Mouse (Mus musculus) spleen, adult 2 months (tissue): ENCODE results near the gene Mfng.

Experiments
- CTCF ChIP-seq: fragments of 200-500 bp; IDR thresholded peaks from 2 replicates; pipeline ENCODE4 v1.5.1; 2011; ENCODE audit warnings: mild to moderate bottlenecking, inconsistent platforms; ENCODE audit not compliant: insufficient read depth, insufficient read length, insufficient replicate concordance; ENCODE audit errors: extremely low read depth
- POLR2A ChIP-seq: fragments of 200-500 bp; IDR thresholded peaks from 2 replicates; pipeline ENCODE4 v1.6.1; 2011; ENCODE audit warnings: low read depth, low read length, inconsistent platforms

GRCm38 (mm10) chr15:78718290-78719250 is 54.7 kb downstream of the Mfng start, which contains the start of gene Elfn2:
- no peak for TF ChIP-seq POLR2A
- no peak for TF ChIP-seq CTCF
